Mouse (Mus musculus) lung, postnatal 0 days (tissue): ENCODE results near the gene Tanc1. TPM values are rescaled to one million over a fixed set of nuclear protein-coding genes. Genes with fewer than 3 reads are reported as not detected.

Experiments used
- ATAC-seq: fragments of 200-750 bp; cut with Nextera tagmentation; 2 replicates; pipeline ENCODE4 v1.8.0; 2017; ENCODE audit warnings: moderate library complexity
- DNase-seq: peaks from one replicate; pipeline ENCODE4 v3.0.0-alpha.2; 2016; ENCODE audit warnings: low spot score
- H3K27ac ChIP-seq: fragments of 300-500 bp; sonication (generic); 2 replicates; pipeline ENCODE4 v1.5.1; 2014; ENCODE audit warnings: antibody characterized with exemption, mild to moderate bottlenecking, low read length, mixed read lengths
- H3K27me3 ChIP-seq: fragments of 300-500 bp; sonication (generic); replicated peaks from 2 replicates; pipeline ENCODE4 v1.6.1; 2014; ENCODE audit warnings: low read length, mixed read lengths; ENCODE audit not compliant: insufficient read depth
- H3K36me3 ChIP-seq: fragments of 300-500 bp; sonication (generic); 2 replicates; pipeline ENCODE4 v1.6.1; 2014; ENCODE audit warnings: low read length, mixed read lengths; ENCODE audit not compliant: insufficient read depth
- H3K4me1 ChIP-seq: fragments of 300-500 bp; sonication (generic); 2 replicates; pipeline ENCODE4 v1.6.1; 2014; ENCODE audit warnings: antibody characterized with exemption, low read depth, low read length, mixed read lengths; ENCODE audit not compliant: insufficient read depth
- H3K4me2 ChIP-seq: fragments of 300-500 bp; sonication (generic); replicated peaks from 2 replicates; pipeline ENCODE4 v1.6.1; 2014; ENCODE audit warnings: low read depth, mild to moderate bottlenecking, low read length, moderate library complexity, mixed read lengths
- H3K4me3 ChIP-seq: fragments of 300-500 bp; sonication (generic); 2 replicates; pipeline ENCODE4 v1.5.1; 2014; ENCODE audit warnings: low read depth, low read length
- H3K9ac ChIP-seq: fragments of 300-500 bp; sonication (generic); replicated peaks from 2 replicates; pipeline ENCODE4 v1.6.1; 2014; ENCODE audit warnings: low read depth, mild to moderate bottlenecking
- H3K9me3 ChIP-seq: fragments of 300-500 bp; sonication (generic); 2 replicates; pipeline ENCODE4 v1.6.1; 2016; ENCODE audit warnings: low read length, mixed read lengths
- CTCF ChIP-seq: IDR thresholded peaks from 2 replicates; pipeline ENCODE4 v1.5.1; 2016; ENCODE audit warnings: antibody characterized with exemption, mild to moderate bottlenecking
- EP300 ChIP-seq: IDR thresholded peaks from 2 replicates; pipeline ENCODE4 v1.6.1; 2016; ENCODE audit warnings: antibody characterized with exemption, mild to moderate bottlenecking, control low read depth
- WGBS: fragments of 180-500 bp; shearing (Covaris S2); extraction: QIAGEN DNeasy Blood & Tissue Kit; methylation state at CpG from one replicate; pipeline ENCODE4 v1.1.7; 2014; 5-methylcytosine and 5-hydroxymethylcytosine counted together
- polyA plus RNA-seq: library from polyadenylated mRNA; unstranded; fragments of >200 nt; fragmentation: Nextera tagmentation; extraction: Ambion mirVana; gene quantifications from 2 replicates; pipeline ENCODE4 v1.2.1, GENCODE M21; 2015

Tanc1 gene
- polyA plus RNA-seq, 1 experiment from 2014 or later: 20.9 TPM

- H3K9me3 ChIP-seq: no peaks in the 10 kb centered on the region
- peaks cover 13% of the 10 kb centered on the region for H3K36me3 ChIP-seq
- TF ChIP-seq EP300: no peak
- no peak for TF ChIP-seq CTCF
- DNase-seq (no peak), ATAC-seq (no peak)
- H3K27ac ChIP-seq: no peak overlapping the region
- H3K4me2 ChIP-seq: no peak overlapping the region
- H3K27me3 ChIP-seq: no peaks in the 10 kb centered on the region
- H3K4me3 ChIP-seq: no peak overlapping the region
- H3K4me1 ChIP-seq: no peaks in the 10 kb centered on the region
- WGBS: 90% methylated on average over 6 of the region's 6 CpGs
- H3K9ac ChIP-seq: no peak overlapping the region
Measured at GRCm38 (mm10) chr2:59819415-59819814, 207.6 kb downstream of the Tanc1 start.

- Histone ChIP-seq H3K4me2 (no peak overlapping the region), H3K9ac (no peak overlapping the region), H3K36me3 (peaks cover 13% of the 10 kb centered on the region), H3K4me1 (no peaks in the 10 kb centered on the region), H3K4me3 (no peak overlapping the region), H3K9me3 (no peaks in the 10 kb centered on the region), H3K27me3 (no peaks in the 10 kb centered on the region), H3K27ac (no peak overlapping the region)
- ATAC-seq: no peak
- no peak for DNase-seq
- WGBS: 91% methylated on average over 15 of the region's 15 CpGs
- TF ChIP-seq CTCF: no peak
- TF ChIP-seq EP300: no peak
Measured at GRCm38 (mm10) chr2:59820088-59820487, 208.2 kb downstream of the Tanc1 start.

GRCm38 (mm10) chr2:59821044-59821443, 209.2 kb downstream of the Tanc1 start:
- Histone ChIP-seq H3K9ac (no peak overlapping the region), H3K4me1 (no peaks in the 10 kb centered on the region), H3K27ac (no peak overlapping the region), H3K27me3 (no peaks in the 10 kb centered on the region), H3K4me3 (no peak overlapping the region), H3K9me3 (no peaks in the 10 kb centered on the region), H3K4me2 (no peak overlapping the region), H3K36me3 (peaks cover 13% of the 10 kb centered on the region)
- WGBS: 83% methylated on average over 2 of the region's 2 CpGs
- TF ChIP-seq CTCF (no peak), EP300 (no peak)
- ATAC-seq (no peak), DNase-seq (no peak)

GRCm38 (mm10) chr2:59824289-59824688, 212.4 kb downstream of the Tanc1 start:
- H3K27ac ChIP-seq: peak overlapping the region; percentile 32; the same call in 1 of the 2 replicates
- peak; percentile 65 for DNase-seq
- 58% methylated on average over 8 of the region's 8 CpGs for WGBS
- no peak overlapping the region for H3K9ac ChIP-seq
- peak; percentile 76 for ATAC-seq
- H3K4me3 ChIP-seq: no peak overlapping the region
- peaks cover 1% of the 10 kb centered on the region; the same call in 1 of the 2 replicates for H3K4me1 ChIP-seq
- no peak for TF ChIP-seq CTCF
- no peak for TF ChIP-seq EP300
- no peaks in the 10 kb centered on the region for H3K9me3 ChIP-seq
- H3K4me2 ChIP-seq: no peak overlapping the region
- H3K27me3 ChIP-seq: no peaks in the 10 kb centered on the region
- H3K36me3 ChIP-seq: peaks cover 5% of the 10 kb centered on the region; the same call in 1 of the 2 replicates

- H3K27ac ChIP-seq: 0 out of 2 replicates have a peak overlapping the region, but pooled peaks have one; percentile 26
- TF ChIP-seq EP300: no peak
- no peak for TF ChIP-seq CTCF
- peaks cover 9% of the 10 kb centered on the region; the same call in 1 of the 2 replicates for H3K4me1 ChIP-seq
- H3K9me3 ChIP-seq: no peaks in the 10 kb centered on the region
- DNase-seq (no peak), ATAC-seq (no peak)
- H3K4me3 ChIP-seq: no peak overlapping the region
- no peak overlapping the region for H3K4me2 ChIP-seq
- no peak overlapping the region for H3K9ac ChIP-seq
- H3K36me3 ChIP-seq: no peaks in the 10 kb centered on the region
- WGBS: 85% methylated on average over 4 of the region's 4 CpGs
- no peaks in the 10 kb centered on the region for H3K27me3 ChIP-seq
Measured at GRCm38 (mm10) chr2:59825380-59825779, 213.5 kb downstream of the Tanc1 start.

- H3K4me3 ChIP-seq: no peak overlapping the region
- no peak for TF ChIP-seq EP300
- TF ChIP-seq CTCF: no peak
- ATAC-seq (no peak), DNase-seq (no peak)
- H3K4me1 ChIP-seq: peaks cover 9% of the 10 kb centered on the region; the same call in 1 of the 2 replicates
- H3K9me3 ChIP-seq: no peaks in the 10 kb centered on the region
- peak overlapping the region; percentile 73; the same call in 1 of the 2 replicates for H3K27ac ChIP-seq
- WGBS: 46% methylated on average over 11 of the region's 11 CpGs
- H3K27me3 ChIP-seq: no peaks in the 10 kb centered on the region
- H3K9ac ChIP-seq: no peak overlapping the region
- no peak overlapping the region for H3K4me2 ChIP-seq
- H3K36me3 ChIP-seq: peaks cover 4% of the 10 kb centered on the region; the same call in 1 of the 2 replicates
Measured at GRCm38 (mm10) chr2:59828103-59828655, 216.3 kb downstream of the Tanc1 start.
